Mouse (Mus musculus) liver, embryonic 16.5 days (tissue): ENCODE data around the gene Tut4. TPM values are rescaled to one million over a fixed set of nuclear protein-coding genes. Genes with fewer than 3 reads are reported as not detected.

ENCODE experiments used
- ATAC-seq: fragments of 200-750 bp; cut with Nextera tagmentation; 2 replicates; pipeline ENCODE4 v1.8.0; 2017; ENCODE audit warnings: low read depth, mild to moderate bottlenecking, moderate number of reproducible peaks, moderate library complexity
- H3K27ac ChIP-seq: fragments of 300-500 bp; sonication (generic); 2 replicates; pipeline ENCODE4 v1.5.1; 2014; ENCODE audit warnings: mild to moderate bottlenecking, low read length
- H3K27me3 ChIP-seq: fragments of 300-500 bp; sonication (generic); 2 replicates; pipeline ENCODE4 v1.6.1; 2014; ENCODE audit warnings: low read depth, low read length, mixed read lengths; ENCODE audit not compliant: control insufficient read depth, insufficient read depth
- H3K36me3 ChIP-seq: fragments of 300-500 bp; sonication (generic); 2 replicates; pipeline ENCODE4 v1.6.1; 2014; ENCODE audit warnings: mild to moderate bottlenecking; ENCODE audit not compliant: control insufficient read depth, insufficient read depth
- H3K4me1 ChIP-seq: fragments of 300-500 bp; sonication (generic); 2 replicates; pipeline ENCODE4 v1.6.1; 2014; ENCODE audit warnings: low read depth, low read length, mixed read lengths; ENCODE audit not compliant: control insufficient read depth
- H3K4me2 ChIP-seq: fragments of 300-500 bp; sonication (generic); 2 replicates; pipeline ENCODE4 v1.6.1; 2014; ENCODE audit warnings: low read depth, low read length, mixed read lengths
- H3K4me3 ChIP-seq: fragments of 300-500 bp; sonication (generic); 2 replicates; pipeline ENCODE4 v1.5.1; 2014; ENCODE audit warnings: low read depth, mild to moderate bottlenecking, low read length
- H3K9ac ChIP-seq: fragments of 300-500 bp; sonication (generic); 2 replicates; pipeline ENCODE4 v1.6.1; 2014; ENCODE audit warnings: low read depth, low read length
- H3K9me3 ChIP-seq: fragments of 300-500 bp; sonication (generic); replicated peaks from 2 replicates; pipeline ENCODE4 v1.6.1; 2016; ENCODE audit warnings: low read length; ENCODE audit not compliant: control insufficient read depth
- WGBS: fragments of 180-500 bp; shearing (Covaris S2); extraction: QIAGEN DNeasy Blood & Tissue Kit; methylation state at CpG from one replicate; pipeline ENCODE4 v1.1.7; 2014; ENCODE audit not compliant: insufficient replicate concordance; 5-methylcytosine and 5-hydroxymethylcytosine counted together
- polyA plus RNA-seq: library from polyadenylated mRNA; unstranded; fragments of >200 nt; fragmentation: Nextera tagmentation; extraction: Ambion mirVana; gene quantifications from 2 replicates; pipeline ENCODE4 v1.2.1, GENCODE M21; 2015

The Tut4 gene
- polyA plus RNA-seq, 1 experiment from 2014 or later = 17.9 TPM

DNA sequence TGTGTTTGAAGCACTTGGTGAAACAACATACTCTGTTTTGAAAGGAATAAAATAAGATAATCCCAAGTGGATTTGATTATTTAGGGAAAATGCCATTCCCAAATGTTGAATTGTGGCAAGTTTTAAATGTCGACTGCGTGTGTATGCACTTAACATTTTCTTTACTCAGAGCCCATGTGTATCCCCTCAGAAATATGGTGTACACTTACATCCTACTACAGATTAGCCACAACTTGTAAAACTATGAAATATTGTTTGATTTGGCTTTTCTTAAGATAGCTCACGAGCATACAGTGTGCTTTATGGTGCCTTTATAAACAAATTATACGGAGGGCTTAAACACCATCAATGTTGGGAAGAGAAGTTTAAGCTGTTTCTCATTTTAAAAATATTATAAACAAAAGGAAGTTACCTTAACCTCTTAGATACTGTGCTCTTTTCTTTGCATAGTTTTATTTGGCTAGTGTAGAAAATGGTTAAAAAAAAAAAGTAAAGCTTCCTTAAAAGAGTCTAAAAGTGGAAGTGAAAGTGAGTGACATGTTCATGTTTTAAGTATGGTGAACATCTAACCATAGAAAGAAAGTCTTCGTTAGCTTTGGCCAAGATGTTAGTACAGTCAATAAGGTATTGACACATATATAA lies 2.2 kb downstream of the Tut4 start:
- Histone ChIP-seq H3K9ac (peak overlapping the region; percentile 21), H3K4me1 (peaks cover 13% of the 10 kb centered on the region), H3K4me3 (peak overlapping the region; percentile 81), H3K9me3 (no peaks in the 10 kb centered on the region), H3K27me3 (no peaks in the 10 kb centered on the region), H3K4me2 (peak overlapping the region; percentile 82), H3K27ac (peak overlapping the region; percentile 37; the same call in 1 of the 2 replicates), H3K36me3 (no peaks in the 10 kb centered on the region; the same call in 1 of the 2 replicates)
- ATAC-seq = no peak
- 42% methylated on average over 5 of the region's 5 CpGs for WGBS

DNA sequence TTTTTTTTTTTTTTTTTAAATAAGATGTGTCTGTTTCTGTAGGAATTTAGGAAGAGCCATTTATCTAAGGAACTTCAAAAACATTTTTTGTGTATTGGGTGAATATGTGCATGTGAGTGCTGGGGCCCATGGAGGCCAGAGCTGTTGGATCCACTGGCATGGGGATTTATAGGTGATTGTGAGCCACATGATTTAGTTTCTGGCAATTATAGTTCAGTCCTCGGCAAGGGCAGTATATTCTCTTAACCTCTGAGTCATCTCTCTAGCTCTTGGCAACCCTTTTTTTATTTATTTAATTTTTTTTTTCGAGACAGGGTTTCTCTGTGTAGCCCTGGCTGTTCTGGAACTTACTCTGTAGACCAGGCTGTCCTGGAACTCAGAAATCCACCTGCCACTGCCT lies 14.4 kb downstream of the Tut4 start:
- WGBS = 74% methylated on average over 2 of the region's 2 CpGs
- H3K4me1 ChIP-seq = no peaks in the 10 kb centered on the region
- H3K9me3 ChIP-seq = no peaks in the 10 kb centered on the region
- H3K27me3 ChIP-seq = no peaks in the 10 kb centered on the region
- no peak for ATAC-seq
- no peak overlapping the region for H3K27ac ChIP-seq
- no peaks in the 10 kb centered on the region for H3K36me3 ChIP-seq
- no peak overlapping the region for H3K4me2 ChIP-seq
- H3K4me3 ChIP-seq = no peak overlapping the region
- H3K9ac ChIP-seq = no peak overlapping the region

- Histone ChIP-seq H3K36me3 (peaks cover 11% of the 10 kb centered on the region), H3K4me1 (no peaks in the 10 kb centered on the region), H3K4me3 (no peak overlapping the region), H3K4me2 (no peak overlapping the region), H3K9me3 (no peaks in the 10 kb centered on the region), H3K27me3 (no peaks in the 10 kb centered on the region), H3K9ac (no peak overlapping the region), H3K27ac (no peak overlapping the region)
- ATAC-seq = no peak
Observed at GRCm38 (mm10) chr4:108482776-108483175, 23.6 kb downstream of the Tut4 start.

DNA sequence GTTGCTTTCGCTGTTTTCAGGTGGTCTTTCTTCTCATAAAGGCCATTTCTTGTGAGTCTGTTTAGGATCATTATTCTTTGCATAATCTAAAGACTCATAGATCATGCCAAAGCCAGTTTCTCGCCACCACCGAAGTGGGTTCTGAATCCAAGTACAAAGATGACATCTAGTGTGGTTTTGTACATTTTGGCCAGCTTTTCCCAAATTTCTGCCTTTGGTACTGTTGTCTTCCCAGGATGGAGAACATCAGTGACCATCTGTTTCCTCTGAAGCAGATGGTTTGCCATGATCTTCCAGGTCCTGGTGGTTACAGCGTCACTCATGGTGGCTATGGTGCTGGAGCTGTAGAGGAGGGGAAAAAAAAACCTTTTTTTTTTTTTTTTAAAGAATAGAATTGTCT lies 25.0 kb downstream of the Tut4 start:
- no peaks in the 10 kb centered on the region for H3K27me3 ChIP-seq
- 83% methylated on average over 4 of the region's 4 CpGs for WGBS
- H3K9me3 ChIP-seq = no peaks in the 10 kb centered on the region
- H3K27ac ChIP-seq = no peak overlapping the region
- no peak overlapping the region for H3K4me3 ChIP-seq
- H3K9ac ChIP-seq = no peak overlapping the region
- peaks cover 11% of the 10 kb centered on the region for H3K36me3 ChIP-seq
- H3K4me2 ChIP-seq = no peak overlapping the region
- H3K4me1 ChIP-seq = no peaks in the 10 kb centered on the region
- no peak for ATAC-seq

GRCm38 (mm10) chr4:108503023-108503422 lies 43.8 kb downstream of the Tut4 start:
- no peak for ATAC-seq
- H3K9me3 ChIP-seq = no peaks in the 10 kb centered on the region
- H3K4me1 ChIP-seq = no peaks in the 10 kb centered on the region
- H3K9ac ChIP-seq = no peak overlapping the region
- H3K4me3 ChIP-seq = no peak overlapping the region
- 67% methylated on average over 2 of the region's 2 CpGs for WGBS
- no peak overlapping the region for H3K4me2 ChIP-seq
- H3K27ac ChIP-seq = no peak overlapping the region
- H3K36me3 ChIP-seq = no peaks in the 10 kb centered on the region; the same call in none of the 2 replicates
- no peaks in the 10 kb centered on the region for H3K27me3 ChIP-seq

- peaks cover 6% of the 10 kb centered on the region for H3K36me3 ChIP-seq
- H3K9ac ChIP-seq = no peak overlapping the region
- H3K9me3 ChIP-seq = no peaks in the 10 kb centered on the region
- WGBS = 82% methylated on average over 2 of the region's 2 CpGs
- no peaks in the 10 kb centered on the region for H3K4me1 ChIP-seq
- ATAC-seq = no peak
- no peaks in the 10 kb centered on the region for H3K27me3 ChIP-seq
- no peak overlapping the region for H3K4me2 ChIP-seq
- no peak overlapping the region for H3K27ac ChIP-seq
- H3K4me3 ChIP-seq = no peak overlapping the region
Observed at GRCm38 (mm10) chr4:108539701-108540100, 80.5 kb downstream of the Tut4 start.

- no peaks in the 10 kb centered on the region for H3K27me3 ChIP-seq
- WGBS = 78% methylated on average over 1 of the region's 1 CpGs
- no peaks in the 10 kb centered on the region for H3K9me3 ChIP-seq
- H3K4me1 ChIP-seq = no peaks in the 10 kb centered on the region
- no peak overlapping the region for H3K4me3 ChIP-seq
- peaks cover 48% of the 10 kb centered on the region for H3K36me3 ChIP-seq
- ATAC-seq = no peak
- H3K9ac ChIP-seq = no peak overlapping the region
- no peak overlapping the region for H3K4me2 ChIP-seq
- H3K27ac ChIP-seq = no peak overlapping the region
Observed at GRCm38 (mm10) chr4:108565026-108565425, 105.8 kb downstream of the Tut4 start.

GRCm38 (mm10) chr4:108572644-108573043 lies 113.4 kb downstream of the Tut4 start:
- H3K27me3 ChIP-seq = no peaks in the 10 kb centered on the region
- no peak overlapping the region for H3K4me3 ChIP-seq
- WGBS = 84% methylated on average over 3 of the region's 3 CpGs
- H3K27ac ChIP-seq = no peak overlapping the region
- H3K4me1 ChIP-seq = peaks cover 4% of the 10 kb centered on the region
- no peak for ATAC-seq
- no peak overlapping the region for H3K4me2 ChIP-seq
- H3K36me3 ChIP-seq = peaks cover 38% of the 10 kb centered on the region
- H3K9me3 ChIP-seq = no peaks in the 10 kb centered on the region
- no peak overlapping the region for H3K9ac ChIP-seq

DNA sequence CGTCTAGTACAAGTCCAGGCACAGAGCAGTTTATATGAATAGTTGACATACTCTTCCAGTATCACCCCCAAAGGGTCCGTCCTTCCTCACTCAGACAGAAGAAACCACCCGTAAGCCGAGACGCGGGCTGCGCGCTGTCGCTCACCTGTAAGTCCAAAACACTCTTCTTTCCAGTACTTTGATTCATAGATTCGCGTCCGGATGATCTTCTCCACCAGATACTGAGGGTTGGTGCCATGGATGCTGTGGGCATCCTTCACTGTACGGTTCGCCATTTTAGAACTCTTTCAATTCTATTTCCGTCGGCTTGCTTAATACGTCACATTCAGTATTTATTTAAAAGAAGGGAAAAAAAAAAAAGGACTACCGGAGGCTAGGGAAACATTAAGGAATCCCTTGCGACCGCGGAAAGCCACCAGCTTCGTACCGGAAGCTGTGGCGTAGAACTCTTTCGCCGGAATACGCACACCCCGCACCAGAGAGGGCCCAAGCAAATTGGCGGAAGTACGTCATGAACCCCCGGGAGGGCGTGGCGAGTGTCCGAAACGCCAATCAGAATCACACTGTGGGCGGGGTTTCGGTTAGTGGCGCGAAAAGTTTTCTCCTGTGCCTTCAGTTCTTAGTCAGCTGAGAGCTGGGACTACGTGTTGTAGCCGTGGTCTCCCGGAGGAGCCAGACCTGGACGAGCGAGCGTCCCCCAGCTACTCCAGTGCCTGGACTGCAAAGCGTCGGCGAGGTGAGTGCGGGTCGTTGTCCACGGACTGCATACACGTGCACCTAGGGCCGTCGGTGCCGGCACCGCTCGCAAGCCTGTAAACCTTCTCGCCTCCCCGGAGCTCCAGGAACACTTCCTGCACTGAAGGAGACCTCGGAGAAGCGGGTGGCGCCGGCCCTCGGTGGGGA lies 119.9 kb downstream of the Tut4 start, which contains the start of the genes Prpf38a and Orc1:
TSS of gene Prpf38a (minus strand) at position 497 of the 903 bp plus-strand sequence.
TSS of gene Orc1 (plus strand) at position 584 of the 903 bp plus-strand sequence.
- no peaks in the 10 kb centered on the region for H3K27me3 ChIP-seq
- peak within 1 kb of the TSS; percentile 76 for H3K4me2 ChIP-seq
- H3K9ac ChIP-seq = peak within 1 kb of the TSS; percentile 87
- peak; percentile 98 for ATAC-seq
- peak within 1 kb of the TSS; percentile 84 for H3K27ac ChIP-seq
- WGBS = under 1% methylated on average over 64 of the region's 64 CpGs
- no peaks in the 10 kb centered on the region for H3K9me3 ChIP-seq
- peaks cover 10% of the 10 kb centered on the region for H3K36me3 ChIP-seq
- H3K4me1 ChIP-seq = peaks cover 17% of the 10 kb centered on the region
- H3K4me3 ChIP-seq = peak within 1 kb of the TSS; percentile 93
